In the genomic region with DNA sequence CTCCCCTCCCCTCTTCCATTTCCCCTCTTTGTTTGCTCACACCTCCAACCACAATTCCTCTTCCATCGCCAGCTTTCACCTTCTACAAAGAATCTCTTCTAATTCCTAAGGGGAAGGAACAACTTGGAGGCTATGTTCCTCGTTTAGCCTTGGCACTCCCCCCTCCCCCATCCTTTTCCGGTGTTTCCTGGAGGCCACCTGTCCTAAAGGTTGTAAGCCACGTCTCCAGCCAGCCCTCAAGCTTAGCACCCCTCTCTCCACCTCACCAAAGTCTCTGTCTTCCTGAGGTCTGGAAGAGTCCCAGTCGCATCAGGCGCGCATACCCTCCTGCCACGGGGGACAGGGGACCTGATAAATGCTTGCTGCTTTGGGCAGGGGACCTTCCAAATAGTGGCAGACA, we compare ENCODE assay signal across 8 mouse cellular contexts. TPM values are rescaled to one million over a fixed set of nuclear protein-coding genes. Genes with fewer than 3 reads are reported as not detected.
DNase-seq lines count a peak whose midpoint lies in the region; ATAC-seq and TF ChIP-seq lines count a peak whose summit lies in the region.

No protein-coding gene starts in this region.

- no peaks in the 10 kb centered on the region for H3K36me3 ChIP-seq in liver, embryonic 11.5 days (ENCODE audit: control insufficient read depth, insufficient read depth, low read length)
- no peaks in the 10 kb centered on the region for H3K36me3 ChIP-seq in forebrain, embryonic 10.5 days (replicated peaks)
- H3K36me3 ChIP-seq in hindbrain, embryonic 15.5 days = no peaks in the 10 kb centered on the region
- H3K36me3 ChIP-seq in midbrain, postnatal 0 days (ENCODE audit: insufficient read depth, low read length) = no peaks in the 10 kb centered on the region

- no peak for TF ChIP-seq CTCF in midbrain, postnatal 0 days (IDR thresholded peaks at IDR 0.05)

- H3K4me1 ChIP-seq in liver, embryonic 11.5 days (replicated peaks; ENCODE audit: control insufficient read depth, insufficient read depth, low read length) = no peaks in the 10 kb centered on the region
- peaks cover 55% of the 10 kb centered on the region for H3K4me1 ChIP-seq in forebrain, embryonic 10.5 days
- peaks cover 33% of the 10 kb centered on the region for H3K4me1 ChIP-seq in hindbrain, embryonic 15.5 days (replicated peaks)
- H3K4me1 ChIP-seq in midbrain, postnatal 0 days (ENCODE audit: insufficient read depth, low read length) = peaks cover 4% of the 10 kb centered on the region; the same call in 1 of the 2 replicates

- H3K9ac ChIP-seq in liver, embryonic 11.5 days (ENCODE audit: low read depth, low read length) = no peak overlapping the region
- H3K9ac ChIP-seq in hindbrain, embryonic 15.5 days = peak overlapping the region; percentile 81
- peak overlapping the region; percentile 77 for H3K9ac ChIP-seq in midbrain, postnatal 0 days (replicated peaks; ENCODE audit: low read length, poor library complexity, severe bottlenecking)

- 1% methylated on average over 8 of the region's 8 CpGs for WGBS in liver, embryonic 11.5 days
- WGBS in forebrain, embryonic 10.5 days = 0% methylated on average over 8 of the region's 8 CpGs
- 0% methylated on average over 8 of the region's 8 CpGs for WGBS in hindbrain, embryonic 15.5 days
- 3% methylated on average over 8 of the region's 8 CpGs for WGBS in midbrain, postnatal 0 days

- no peak for ATAC-seq in liver, embryonic 11.5 days (replicated peaks; ENCODE audit: low FRiP score)
- ATAC-seq in hindbrain, embryonic 15.5 days (ENCODE audit: low FRiP score, low read depth) = peak; percentile 8; the same call in 1 of the 2 replicates
- ATAC-seq in midbrain, postnatal 0 days (ENCODE audit: low FRiP score) = no peak

- H3K4me3 ChIP-seq in liver, embryonic 11.5 days (ENCODE audit: low read depth, low read length) = peak overlapping the region; percentile 49; the same call in 1 of the 2 replicates
- peak overlapping the region; percentile 73 for H3K4me3 ChIP-seq in forebrain, embryonic 10.5 days
- peak overlapping the region; percentile 61 for H3K4me3 ChIP-seq in hindbrain, embryonic 15.5 days
- peak overlapping the region; percentile 78 for H3K4me3 ChIP-seq in midbrain, postnatal 0 days (ENCODE audit: low read depth, low read length)

- H3K27me3 ChIP-seq in liver, embryonic 11.5 days (replicated peaks; ENCODE audit: control insufficient read depth, insufficient read depth, low read length) = peaks cover 52% of the 10 kb centered on the region
- peaks cover 67% of the 10 kb centered on the region for H3K27me3 ChIP-seq in forebrain, embryonic 10.5 days (ENCODE audit: poor library complexity, severe bottlenecking)
- peaks cover 4% of the 10 kb centered on the region; the same call in 1 of the 2 replicates for H3K27me3 ChIP-seq in hindbrain, embryonic 15.5 days
- H3K27me3 ChIP-seq in midbrain, postnatal 0 days (ENCODE audit: insufficient read depth, low read length) = no peaks in the 10 kb centered on the region

- H3K4me2 ChIP-seq in liver, embryonic 11.5 days = peak overlapping the region; percentile 66
- peak overlapping the region; percentile 97 for H3K4me2 ChIP-seq in hindbrain, embryonic 15.5 days
- peak overlapping the region; percentile 97 for H3K4me2 ChIP-seq in midbrain, postnatal 0 days (ENCODE audit: low read depth, low read length, poor library complexity, severe bottlenecking)

- no peak for DNase-seq in liver, embryonic 11.5 days (ENCODE audit: low spot score)
- DNase-seq in liver = no peak
- DNase-seq in forebrain, embryonic 10.5 days (ENCODE audit: extremely low spot score, low spot score) = peak; percentile 27
- DNase-seq in midbrain, postnatal 0 days (ENCODE audit: low spot score) = no peak
- no peak for DNase-seq in c-Kit-positive CD71-positive TER-119-positive erythroid progenitor cells, embryonic 14.5 days (ENCODE audit: low spot score)
- no peak for DNase-seq in ovary, adult 18-20 months (ENCODE audit: low spot score)
- DNase-seq in urinary bladder, postnatal 4 days (ENCODE audit: low spot score in 2 of 2) = no peak

- no peaks in the 10 kb centered on the region; the same call in 1 of the 2 replicates for H3K9me3 ChIP-seq in liver, embryonic 11.5 days (ENCODE audit: control insufficient read depth, low read length)
- H3K9me3 ChIP-seq in forebrain, embryonic 10.5 days = peaks cover 7% of the 10 kb centered on the region; the same call in 1 of the 2 replicates
- H3K9me3 ChIP-seq in hindbrain, embryonic 15.5 days = no peaks in the 10 kb centered on the region
- H3K9me3 ChIP-seq in midbrain, postnatal 0 days (ENCODE audit: low read length) = no peaks in the 10 kb centered on the region

- H3K27ac ChIP-seq in liver, embryonic 11.5 days (ENCODE audit: low read depth, low read length) = no peak overlapping the region
- H3K27ac ChIP-seq in forebrain, embryonic 10.5 days = no peak overlapping the region
- peak overlapping the region; percentile 77 for H3K27ac ChIP-seq in hindbrain, embryonic 15.5 days (replicated peaks)
- no peak overlapping the region for H3K27ac ChIP-seq in midbrain, postnatal 0 days (ENCODE audit: low read depth, low read length)

RNA-seq across cellular contexts. Expression of gene Sorcs3, which starts 1.3 kb away (rescaled TPM):
- 0.34 and 0.48 TPM in 2 replicates for polyA plus RNA-seq in liver, embryonic 11.5 days (2014; fragmentation: Nextera tagmentation; extraction: Ambion mirVana)
- 0.32 and 0.71 TPM in 2 replicates for polyA plus RNA-seq in forebrain, embryonic 10.5 days (2016; fragmentation: Nextera tagmentation; extraction: Ambion mirVana)
- 15.6 and 16.3 TPM in 2 replicates for polyA plus RNA-seq in hindbrain, embryonic 15.5 days (2015; fragmentation: Nextera tagmentation; extraction: Ambion mirVana)
- total RNA-seq in midbrain, postnatal 0 days (2014; rRNA removed) = 25.3 and 33.2 TPM in 2 replicates
- polyA plus RNA-seq in midbrain, postnatal 0 days (2015; fragmentation: Nextera tagmentation; extraction: Ambion mirVana) = 16.4 and 18.3 TPM in 2 replicates
